Mouse (Mus musculus) Patski (cell line): ENCODE measurements at regions not wholly inside any gene's neighbourhood (a gene's known extent, or its start where the extent isn't known, plus 50 kb on each side); places are given as distances from the start of the nearest gene placed in this dataset.

Experiments
- ATAC-seq: fragments of 100-300 bp; one replicate; pipeline ENCODE4 v1.8.0; 2021
- CTCF ChIA-PET: fragments of 350-600 bp; sonication (Branson Sonifier 250); formaldehyde crosslinking; loops from one replicate; lab custom pipeline; 2022; ENCODE audit warnings: inconsistent platforms; lab: Charles Lee
- POLR2A ChIA-PET: fragments of 350-600 bp; sonication (Branson Sonifier 250); formaldehyde crosslinking; loops from one replicate; lab custom pipeline; 2022; ENCODE audit warnings: antibody characterized with exemption, inconsistent platforms; lab: Charles Lee
- DNase-seq: peaks from one replicate; pipeline ENCODE4 v3.0.0-alpha.2; 2011; ENCODE audit warnings: low read depth, low spot score
- H3K27me3 ChIP-seq: fragments of 371-371 bp; one replicate; pipeline ENCODE4 v1.5.1; 2021
- CTCF ChIP-seq: fragments of 100-300 bp; IDR thresholded peaks from one replicate; pipeline ENCODE4 v1.5.1; 2021
- in situ Hi-C: fragments of 300-500 bp; cut with MboI; formaldehyde crosslinking; loops from 3 replicates; pipeline ENCODE4 v1.11.1; 2018; ENCODE audit warnings: low pct_unique_long_range_greater_than_20kb, mixed read lengths

DNA sequence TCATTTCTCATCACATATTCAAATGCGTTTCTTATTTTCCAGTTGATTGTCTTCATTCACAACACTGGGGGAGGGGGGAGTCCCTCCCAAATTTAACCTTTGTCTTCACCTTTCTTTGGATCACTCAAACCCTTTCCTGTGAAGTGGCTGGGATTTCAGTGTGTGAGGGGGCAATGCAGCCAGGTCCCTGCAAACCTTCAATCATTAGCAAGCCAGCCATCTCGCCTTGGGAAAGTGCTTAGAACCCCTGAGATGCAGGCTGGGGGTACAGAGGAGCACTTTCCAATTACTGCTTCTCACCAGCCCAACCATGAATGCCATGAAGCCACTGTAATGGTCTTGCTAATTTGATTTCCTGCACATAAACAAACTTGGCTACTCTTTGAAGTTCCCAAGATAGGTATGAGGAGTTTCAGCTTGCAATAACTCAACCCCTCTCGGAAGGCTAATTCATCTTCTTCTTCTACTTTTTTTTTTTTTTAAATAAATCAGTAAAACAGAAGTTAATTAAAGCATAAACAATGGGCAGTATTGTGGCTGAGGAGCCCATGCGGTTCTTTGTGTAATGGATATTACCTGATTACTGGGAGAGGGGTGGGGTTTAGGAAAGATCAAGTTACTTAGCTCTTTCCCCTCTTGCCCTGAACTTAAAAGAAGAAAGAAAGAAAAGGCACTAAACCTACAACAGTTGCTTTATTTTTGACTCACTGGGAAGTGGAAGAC lies 486.3 kb downstream of the 1700129C05Rik start:
- DNase-seq (no peak), ATAC-seq (no peak)
- TF ChIP-seq CTCF = no peak
- CTCF ChIA-PET = no interaction called here
- in situ Hi-C loops = no loop called here
- POLR2A ChIA-PET = no interaction called here
- no peaks in the 10 kb centered on the region for H3K27me3 ChIP-seq

DNA sequence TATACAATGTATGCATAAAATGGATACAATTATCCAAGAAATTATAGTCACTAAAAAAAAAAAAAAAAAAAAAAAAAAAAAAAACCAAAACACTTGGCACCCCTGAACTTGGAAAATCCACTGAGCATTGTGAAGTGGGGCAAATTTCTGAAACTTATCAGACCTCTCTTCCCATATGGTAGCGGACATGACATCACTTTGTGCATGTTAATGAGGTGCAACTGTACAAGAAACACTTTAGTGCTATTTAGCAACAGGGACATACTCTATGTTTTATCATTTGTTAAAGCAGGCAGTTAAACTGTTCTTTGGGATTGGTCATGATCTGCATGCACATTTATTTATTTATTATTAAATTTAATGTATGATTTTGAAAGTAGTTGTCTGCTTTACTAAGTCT lies 489.7 kb downstream of the 1700129C05Rik start:
- ChIA-PET POLR2A (no interaction called here), CTCF (interaction anchor here (1.9 kb wide), 1 partner anchor 9 kb away, joined by 7 read pairs; no protein-coding TSS in a partner anchor)
- H3K27me3 ChIP-seq = no peaks in the 10 kb centered on the region
- no peak for ATAC-seq
- in situ Hi-C loops = no loop called here
- no peak for TF ChIP-seq CTCF
- no peak for DNase-seq

DNA sequence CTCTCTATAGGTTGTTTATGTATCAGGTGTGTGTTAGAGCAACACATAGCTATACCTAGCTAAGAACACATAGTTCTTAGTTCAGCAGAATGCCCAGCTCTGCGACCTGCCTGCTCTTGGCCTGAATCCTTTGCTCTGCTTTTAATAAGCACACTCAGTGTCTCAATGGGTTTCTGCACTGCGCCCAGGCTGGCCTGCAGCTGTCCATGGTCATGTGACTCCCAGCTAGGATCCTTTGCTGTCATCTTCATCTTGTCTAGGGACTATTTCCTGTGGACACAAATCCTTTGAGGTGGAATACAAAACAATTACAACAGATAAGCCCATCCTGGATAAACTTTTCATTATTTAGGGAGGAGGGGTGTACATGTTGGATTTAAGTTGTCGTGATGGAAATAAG lies 490.7 kb downstream of the 1700129C05Rik start:
- POLR2A ChIA-PET = no interaction called here
- no peak for ATAC-seq
- TF ChIP-seq CTCF = no peak
- H3K27me3 ChIP-seq = no peaks in the 10 kb centered on the region
- CTCF ChIA-PET = interaction anchor here (0.8 to 1.9 kb wide), 3 partner anchors 9 to 187 kb away, joined by 3 to 7 read pairs (median 3); no protein-coding TSS in a partner anchor
- DNase-seq = no peak
- in situ Hi-C loops = no loop called here

DNA sequence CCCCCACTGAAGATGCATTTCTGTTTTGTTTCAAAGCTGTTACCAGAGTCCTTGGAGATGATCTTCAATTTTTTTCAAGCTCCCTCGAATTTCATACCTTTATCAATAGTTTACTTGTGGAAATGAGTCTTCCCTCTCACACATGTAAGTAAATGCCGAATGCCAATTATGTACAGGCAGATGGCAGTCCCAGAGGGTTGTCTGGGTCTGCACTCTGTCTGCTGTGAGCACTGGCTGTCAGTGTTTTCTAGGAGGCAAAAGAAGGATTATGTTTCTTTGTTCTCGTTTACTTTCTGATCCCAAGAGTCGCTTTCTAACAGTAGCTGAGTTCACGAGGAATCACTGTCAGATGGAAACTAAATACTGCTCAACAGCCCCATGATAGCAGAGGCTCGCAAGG lies 491.5 kb downstream of the 1700129C05Rik start:
- no peak for DNase-seq
- POLR2A ChIA-PET = no interaction called here
- CTCF ChIA-PET = interaction anchor here (1.0 to 1.9 kb wide), 2 partner anchors 11 to 188 kb away, joined by 3 to 7 read pairs; no protein-coding TSS in a partner anchor
- in situ Hi-C loops = no loop called here
- H3K27me3 ChIP-seq = no peaks in the 10 kb centered on the region
- TF ChIP-seq CTCF = no peak
- no peak for ATAC-seq

DNA sequence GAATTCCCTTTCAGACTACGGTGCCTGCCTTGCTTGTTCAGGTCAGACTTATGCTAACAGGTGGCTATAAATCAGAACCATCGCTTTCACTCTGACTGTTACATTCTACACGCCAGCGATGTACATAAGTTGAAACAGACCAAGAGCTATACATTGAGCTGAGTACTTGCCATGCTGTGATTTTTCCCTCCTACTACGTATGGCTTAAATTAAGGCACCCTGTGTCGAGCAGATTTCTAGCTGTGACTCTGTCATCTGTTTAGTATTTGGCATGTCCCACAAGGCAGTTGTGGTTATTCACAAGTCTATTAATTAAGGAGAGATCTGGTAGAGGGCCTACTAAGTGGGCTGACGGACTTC lies 504.4 kb downstream of the 1700129C05Rik start:
- in situ Hi-C loops = no loop called here
- no peak for TF ChIP-seq CTCF
- ChIA-PET POLR2A (no interaction called here), CTCF (no interaction called here)
- ATAC-seq = no peak
- H3K27me3 ChIP-seq = peaks cover 20% of the 10 kb centered on the region
- no peak for DNase-seq

DNA sequence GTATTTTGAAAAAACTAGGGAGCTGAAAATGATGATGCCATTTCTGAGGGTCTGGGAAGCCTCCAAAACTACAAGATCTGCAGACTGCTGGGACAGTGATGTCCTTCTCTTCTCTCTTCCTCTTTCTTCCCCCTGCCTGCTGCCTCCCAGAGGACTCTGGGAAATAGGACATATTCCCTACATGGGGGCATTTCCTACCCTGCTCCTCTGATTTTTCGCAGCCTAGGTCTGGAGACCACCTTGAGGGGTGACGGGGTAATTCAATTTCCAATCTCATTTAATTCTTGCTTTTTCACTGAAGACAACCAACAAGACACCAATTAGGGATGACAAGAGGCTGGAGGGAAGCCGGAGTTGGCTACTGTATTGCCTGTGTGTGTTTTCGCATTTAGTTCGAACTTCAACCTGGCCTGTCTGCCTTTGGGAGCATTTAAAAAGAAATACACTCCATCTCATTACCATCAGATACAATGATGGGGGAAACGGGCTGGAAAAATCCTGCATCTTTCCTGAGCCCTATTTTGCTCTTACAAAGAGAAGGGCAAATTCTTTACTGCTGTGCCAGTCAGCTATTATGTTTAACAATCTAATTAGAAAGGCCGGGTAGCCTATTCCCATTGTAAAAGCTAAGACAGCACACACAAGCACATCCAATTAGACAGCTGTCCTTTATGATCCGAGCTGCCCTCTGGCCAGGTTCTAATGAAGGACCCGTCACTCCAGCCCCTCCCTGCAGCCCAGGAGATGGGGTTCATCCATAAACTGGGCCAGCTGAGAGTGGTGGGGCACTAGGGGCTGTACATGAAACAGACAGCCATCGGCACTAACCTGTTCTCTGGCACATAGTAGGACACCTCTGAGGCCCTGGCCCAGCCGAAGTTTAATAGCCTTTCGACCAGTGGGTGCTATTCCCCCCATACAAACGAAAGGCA lies 505.0 kb downstream of the 1700129C05Rik start:
- POLR2A ChIA-PET = interaction anchor here (0.7 kb wide), 1 partner anchor 99 kb away, joined by 3 read pairs; no protein-coding TSS in a partner anchor
- CTCF ChIA-PET = no interaction called here
- ATAC-seq (no peak), DNase-seq (no peak)
- peaks cover 20% of the 10 kb centered on the region for H3K27me3 ChIP-seq
- in situ Hi-C loops = no loop called here
- TF ChIP-seq CTCF = no peak

DNA sequence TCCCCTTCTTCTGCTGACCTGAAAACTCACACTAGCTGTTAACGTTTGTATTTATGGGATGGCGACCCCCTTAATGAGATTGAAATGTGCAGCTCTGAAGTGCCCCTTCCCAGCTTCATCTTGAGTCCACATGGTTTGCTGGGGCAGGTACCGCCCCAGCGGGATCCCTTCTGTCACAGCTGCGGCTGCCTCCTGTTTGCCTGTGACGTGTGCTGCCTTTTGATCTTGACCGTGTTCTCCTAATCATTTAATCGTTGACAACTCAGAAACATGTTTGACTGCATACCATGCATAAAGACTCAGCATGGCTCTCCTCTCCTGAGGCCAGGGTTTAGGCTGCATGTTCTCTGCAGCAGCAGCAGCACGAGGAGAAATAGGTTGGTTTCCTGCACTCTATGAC lies 511.5 kb downstream of the 1700129C05Rik start:
- no peak for DNase-seq
- CTCF ChIA-PET = no interaction called here
- TF ChIP-seq CTCF = no peak
- POLR2A ChIA-PET = no interaction called here
- no peak for ATAC-seq
- in situ Hi-C loops = no loop called here
- peaks cover 16% of the 10 kb centered on the region for H3K27me3 ChIP-seq

DNA sequence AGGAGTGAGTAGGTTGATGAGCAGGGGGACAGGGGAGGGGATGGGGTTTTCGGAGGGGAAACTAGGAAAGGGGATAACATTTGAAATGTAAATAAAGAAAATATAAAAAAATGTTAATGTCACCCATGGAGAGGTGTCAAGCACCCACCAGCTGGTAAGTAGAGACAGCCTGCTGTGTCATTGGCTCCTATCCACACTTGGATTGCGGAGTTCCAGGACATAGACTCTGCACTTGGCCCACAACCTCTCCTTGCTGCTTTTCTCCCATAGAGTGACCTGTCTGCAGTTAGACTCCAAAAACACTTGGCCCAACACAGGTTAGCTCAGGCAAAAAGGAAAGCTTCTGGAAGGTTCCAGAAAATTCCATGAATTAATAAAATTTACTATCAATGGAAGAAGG lies 514.4 kb downstream of the 1700129C05Rik start:
- peaks cover 17% of the 10 kb centered on the region for H3K27me3 ChIP-seq
- ATAC-seq (no peak), DNase-seq (no peak)
- CTCF ChIA-PET = no interaction called here
- POLR2A ChIA-PET = no interaction called here
- no peak for TF ChIP-seq CTCF
- in situ Hi-C loops = no loop called here

DNA sequence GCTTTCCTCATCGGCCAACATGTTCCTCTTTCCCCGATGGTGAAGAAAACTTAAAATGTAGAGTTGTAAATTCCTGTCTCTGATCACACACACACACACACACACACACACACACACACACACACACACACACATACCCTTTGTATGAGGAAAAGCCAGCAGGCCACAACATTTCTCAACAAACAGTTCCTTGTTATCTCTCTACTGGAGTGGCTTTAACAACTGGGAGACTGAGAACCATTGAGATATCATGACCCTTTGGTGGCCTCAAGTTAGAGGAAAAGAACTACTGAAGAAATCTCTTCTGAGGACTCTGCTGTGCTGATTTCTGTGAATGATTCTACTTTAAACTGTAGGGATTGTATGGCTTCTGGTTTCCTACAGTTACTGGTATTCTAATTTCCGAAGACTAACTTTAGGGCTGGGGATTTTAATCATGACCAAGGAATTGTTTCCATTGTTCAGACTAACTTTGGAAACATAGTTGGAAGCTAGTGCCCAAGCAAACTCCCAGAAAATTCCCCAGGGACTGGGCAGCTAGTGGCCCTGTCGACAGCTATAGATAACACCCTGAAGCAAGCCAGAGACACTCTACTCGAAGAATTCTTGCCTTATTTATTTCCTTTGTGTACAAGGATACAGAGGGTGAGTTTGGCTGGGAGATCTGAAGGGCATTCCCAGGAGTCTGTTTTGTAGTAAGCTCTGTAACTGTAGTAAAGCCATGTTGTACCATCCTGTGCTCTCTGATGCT lies 516.0 kb downstream of the 1700129C05Rik start:
- ChIA-PET CTCF (no interaction called here), POLR2A (no interaction called here)
- DNase-seq (no peak), ATAC-seq (no peak)
- TF ChIP-seq CTCF = no peak
- peaks cover 17% of the 10 kb centered on the region for H3K27me3 ChIP-seq
- in situ Hi-C loops = no loop called here

DNA sequence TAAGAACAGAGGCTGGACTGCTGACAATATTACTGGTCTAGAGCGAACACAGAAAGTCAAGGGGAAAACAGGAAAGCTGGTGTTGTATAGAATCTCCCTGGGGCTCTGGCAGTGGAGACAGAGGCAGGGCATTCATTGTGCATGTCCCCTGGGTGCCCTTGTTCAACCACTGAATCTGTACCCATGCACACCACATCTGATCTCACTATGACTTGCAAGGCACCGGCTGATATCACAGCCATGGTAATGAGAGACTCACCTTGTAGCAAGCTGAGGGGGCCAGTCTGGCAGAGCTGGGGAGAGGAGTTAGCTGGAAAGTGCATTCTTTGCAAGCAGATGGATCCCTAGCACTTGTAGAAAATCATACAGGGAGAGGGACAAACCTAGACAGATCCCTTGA lies 522.5 kb downstream of the 1700129C05Rik start:
- ATAC-seq = no peak
- ChIA-PET POLR2A (no interaction called here), CTCF (no interaction called here)
- DNase-seq = no peak
- in situ Hi-C loops = no loop called here
- no peak for TF ChIP-seq CTCF
- H3K27me3 ChIP-seq = peaks cover 8% of the 10 kb centered on the region
